Mouse (Mus musculus): ENCODE data around the gene Snrpd2.
A peak's percentile ranks its signal among the peaks of the same experiment; 100 is the strongest.

Snrpd2 gene

DNA sequence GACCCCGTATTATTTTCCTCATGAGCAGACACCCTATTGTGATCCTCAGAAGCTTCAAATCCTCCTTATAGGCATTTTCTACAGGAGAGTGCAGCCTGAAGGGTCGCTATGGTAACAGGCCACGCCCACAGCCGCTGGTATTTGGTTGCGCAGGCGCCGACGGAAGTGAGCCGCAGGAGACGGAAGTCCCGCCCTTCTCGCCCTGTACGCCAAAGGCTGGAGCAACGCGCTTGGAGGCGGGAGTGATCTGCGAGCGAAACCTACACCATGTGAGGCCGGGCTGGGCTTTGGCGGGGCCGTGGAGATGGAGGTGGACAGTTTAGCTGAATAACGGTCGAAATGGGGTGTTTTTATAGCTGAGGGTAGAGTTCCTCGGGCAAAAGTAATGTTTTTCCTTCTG, at the start of gene Snrpd2:
Snrpd2 (plus strand) TSS at position 97 of the 400 bp plus-strand sequence.
- peak; percentile 94 to 99 for DNase-seq (ENCODE audit: low spot score in 2 of 2)

GRCm38 (mm10) chr7:19100290-19100689, 49.2 kb upstream of the Snrpd2 start:
- DNase-seq (ENCODE audit: low spot score in 2 of 2): no peak

GRCm38 (mm10) chr7:19103741-19104140, 45.8 kb upstream of the Snrpd2 start:
- DNase-seq (ENCODE audit: low spot score in 2 of 2): no peak

- DNase-seq (ENCODE audit: low spot score in 2 of 2): no peak
Measured at GRCm38 (mm10) chr7:19104486-19104885, 45.0 kb upstream of the Snrpd2 start.

DNA sequence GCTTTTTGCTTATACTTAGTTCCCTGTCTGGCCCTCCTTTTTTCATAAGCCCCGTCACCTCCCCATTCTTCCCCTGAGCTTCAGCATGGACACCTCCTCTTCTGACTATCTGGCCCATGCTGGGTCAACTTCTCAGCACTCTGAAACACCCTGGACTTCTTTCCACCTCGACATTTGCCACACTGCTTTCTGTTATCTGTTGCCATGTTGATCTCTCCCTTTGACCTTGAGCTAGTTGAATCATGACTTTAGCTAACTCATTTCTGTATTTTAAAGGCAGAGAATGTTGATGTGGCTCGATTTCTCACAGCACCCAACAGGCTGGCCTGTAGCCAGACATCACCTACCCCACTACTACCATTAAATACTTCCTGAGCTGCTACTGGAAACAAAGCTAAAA, 42.1 kb upstream of the Snrpd2 start:
- no peak for DNase-seq (ENCODE audit: low spot score in 2 of 2)

GRCm38 (mm10) chr7:19109565-19109964, 40.0 kb upstream of the Snrpd2 start:
- no peak for DNase-seq (ENCODE audit: low spot score in 2 of 2)

GRCm38 (mm10) chr7:19118028-19118771, 31.3 kb upstream of the Snrpd2 start, which contains the start of gene Gm4969:
Gene Gm4969, minus strand, starts transcription at chr7:19118368.
- DNase-seq (ENCODE audit: low spot score in 2 of 2): peak in 1 of 2 experiments; percentile 57

- DNase-seq (ENCODE audit: low spot score in 2 of 2): no peak
Measured at GRCm38 (mm10) chr7:19119083-19119482, 30.4 kb upstream of the Snrpd2 start.

GRCm38 (mm10) chr7:19119631-19120429, 29.7 kb upstream of the Snrpd2 start, which contains the start of gene Fbxo46:
Gene Fbxo46, plus strand, starts transcription at chr7:19119859.
- DNase-seq (ENCODE audit: low spot score in 2 of 2): peak; percentile 85 to 93

GRCm38 (mm10) chr7:19121686-19122085, 27.8 kb upstream of the Snrpd2 start:
- DNase-seq (ENCODE audit: low spot score in 2 of 2): no peak

DNA sequence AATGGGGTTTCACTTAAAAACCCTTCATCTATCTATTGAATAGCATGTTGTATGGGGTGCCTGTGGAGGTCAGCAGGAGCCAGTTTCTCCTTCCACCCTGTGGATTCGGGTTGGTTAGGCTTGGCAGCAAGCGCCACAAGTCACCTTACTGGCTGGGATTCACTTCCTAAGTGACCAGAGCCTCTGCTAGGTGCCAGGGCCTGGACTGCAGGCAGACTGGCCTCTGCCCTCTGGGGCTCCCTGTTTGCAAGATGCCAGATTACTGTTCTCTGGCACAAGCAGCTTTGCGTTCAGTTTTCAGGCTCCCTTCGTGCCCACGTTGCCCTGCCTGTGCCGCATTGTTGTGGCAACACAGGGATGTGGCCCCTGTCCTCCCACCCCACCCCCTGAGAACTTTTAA, 24.8 kb upstream of the Snrpd2 start:
- DNase-seq (ENCODE audit: low spot score in 2 of 2): no peak

DNA sequence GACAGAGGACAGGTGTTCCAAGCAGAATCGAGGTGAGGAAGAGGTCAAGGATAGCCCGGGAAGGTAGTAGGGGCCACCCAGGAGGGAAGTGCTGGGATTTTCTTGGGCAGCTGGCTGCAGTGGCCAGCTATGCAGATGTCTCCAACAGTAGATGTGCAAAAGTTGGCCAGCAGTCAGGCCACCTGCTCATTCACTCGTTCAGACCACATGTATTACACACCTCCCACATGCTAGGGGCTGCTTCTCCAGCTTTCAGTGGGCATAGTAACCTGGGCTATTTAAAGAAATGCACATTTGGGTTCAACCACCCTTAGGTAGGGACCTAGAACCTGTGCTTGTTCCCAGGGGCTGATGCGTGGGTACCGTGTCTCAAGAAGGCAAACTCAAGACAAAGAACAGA, 21.8 kb upstream of the Snrpd2 start:
- DNase-seq (ENCODE audit: low spot score in 2 of 2): no peak

- DNase-seq (ENCODE audit: low spot score in 2 of 2): no peak
Measured at GRCm38 (mm10) chr7:19129396-19129795, 20.1 kb upstream of the Snrpd2 start.

GRCm38 (mm10) chr7:19130657-19131056, 18.9 kb upstream of the Snrpd2 start:
- DNase-seq (ENCODE audit: low spot score in 2 of 2): peak in 1 of 2 experiments; percentile 40

DNA sequence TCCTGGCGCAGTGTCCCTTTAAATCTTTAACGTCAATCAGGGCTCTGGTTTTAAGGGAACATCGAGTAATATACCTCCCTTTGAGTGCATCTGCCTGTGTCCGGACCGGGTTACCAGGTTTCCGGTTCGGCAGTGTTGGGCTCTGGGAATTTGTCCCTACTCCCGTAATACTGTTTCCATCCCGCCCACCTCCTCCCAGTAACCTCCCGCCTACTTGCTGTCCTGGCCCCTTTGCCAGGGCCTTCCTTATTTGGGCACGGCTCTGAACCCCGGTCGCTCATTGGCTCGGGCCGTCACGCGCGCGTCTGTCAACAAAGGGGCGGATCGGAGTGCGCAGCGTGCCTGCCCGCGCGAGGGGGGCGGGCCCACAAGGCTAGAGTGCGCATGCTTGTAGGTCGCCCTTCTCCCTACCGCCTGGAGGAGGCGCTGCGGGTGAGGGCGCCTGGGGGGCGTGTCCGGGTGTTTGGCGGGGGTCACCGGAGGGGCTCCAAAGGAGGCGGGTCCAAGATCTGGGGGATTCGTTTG, 18.1 kb upstream of the Snrpd2 start:
- peak; percentile 74 to 93 for DNase-seq (ENCODE audit: low spot score in 2 of 2)

- no peak for DNase-seq (ENCODE audit: low spot score in 2 of 2)
Measured at GRCm38 (mm10) chr7:19136168-19136567, 13.4 kb upstream of the Snrpd2 start.

- DNase-seq (ENCODE audit: low spot score in 2 of 2): no peak
Measured at GRCm38 (mm10) chr7:19136673-19137334, 12.7 kb upstream of the Snrpd2 start.

- peak in 1 of 2 experiments; percentile 76 for DNase-seq (ENCODE audit: low spot score in 2 of 2)
Measured at GRCm38 (mm10) chr7:19137380-19137779, 12.1 kb upstream of the Snrpd2 start.

DNA sequence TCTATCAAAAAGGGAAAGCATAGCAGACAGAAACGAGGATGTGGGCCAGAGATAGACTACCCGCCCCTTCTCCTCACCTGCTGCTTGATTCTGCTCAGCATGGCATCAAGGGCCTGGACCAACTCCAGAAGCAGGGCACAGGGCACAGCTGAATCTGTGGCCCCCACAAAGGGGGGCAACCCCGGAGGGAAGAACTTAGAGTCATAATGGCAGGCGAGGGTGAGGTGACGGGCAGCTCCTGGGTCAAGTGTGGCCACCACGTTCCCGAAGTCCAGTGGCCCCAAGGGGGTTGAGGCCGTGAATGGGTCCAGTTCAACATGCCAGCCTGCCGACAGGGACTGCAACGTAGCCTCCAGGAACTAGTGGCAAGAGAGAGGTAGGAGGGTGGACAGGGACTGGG, 2.7 kb upstream of the Snrpd2 start:
- DNase-seq (ENCODE audit: low spot score in 2 of 2): no peak

GRCm38 (mm10) chr7:19147497-19148045, 2.0 kb upstream of the Snrpd2 start:
- no peak for DNase-seq (ENCODE audit: low spot score in 2 of 2)

DNA sequence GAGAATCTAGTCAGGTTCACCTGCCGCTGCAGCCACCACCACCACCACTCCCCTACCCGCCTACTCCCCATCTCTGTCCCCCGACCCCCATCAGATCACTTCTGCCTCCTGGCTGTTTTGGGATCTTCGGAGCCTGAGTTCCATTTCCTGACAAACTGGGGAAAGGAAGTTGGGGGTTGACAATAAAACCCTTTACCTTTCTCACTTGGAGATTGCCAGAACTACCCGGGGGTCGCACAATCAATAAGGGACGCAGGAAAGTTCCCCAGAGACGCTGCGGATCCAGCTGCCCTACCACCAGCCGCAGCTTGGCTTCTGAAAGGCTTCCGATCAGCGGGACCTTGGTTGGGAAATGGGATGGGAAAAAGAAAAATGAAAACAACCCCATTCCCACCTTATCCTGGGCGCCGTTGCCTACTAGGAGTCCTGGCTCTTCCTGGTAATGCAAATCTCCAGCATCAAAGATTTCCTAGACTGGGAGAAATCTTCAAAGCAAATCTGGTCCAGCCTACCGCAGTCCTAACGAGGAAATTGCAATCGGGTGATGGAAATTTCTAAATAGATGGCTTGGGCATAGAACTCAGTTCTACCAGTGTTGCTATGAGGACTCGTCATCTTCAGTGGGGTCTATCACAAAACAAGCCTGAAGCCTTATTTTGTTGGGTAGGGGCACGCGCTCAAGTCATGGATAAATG, 1.2 kb upstream of the Snrpd2 start:
- DNase-seq (ENCODE audit: low spot score in 2 of 2): no peak
